Mouse (Mus musculus) c-Kit-positive CD71-positive TER-119-positive erythroid progenitor cells, embryonic 14.5 days (primary cell): ENCODE measurements around the gene Nol10.

ENCODE experiments used
- DNase-seq: peaks from one replicate; pipeline ENCODE4 v3.0.0-alpha.2; 2013; ENCODE audit warnings: low spot score

Gene Nol10

DNA sequence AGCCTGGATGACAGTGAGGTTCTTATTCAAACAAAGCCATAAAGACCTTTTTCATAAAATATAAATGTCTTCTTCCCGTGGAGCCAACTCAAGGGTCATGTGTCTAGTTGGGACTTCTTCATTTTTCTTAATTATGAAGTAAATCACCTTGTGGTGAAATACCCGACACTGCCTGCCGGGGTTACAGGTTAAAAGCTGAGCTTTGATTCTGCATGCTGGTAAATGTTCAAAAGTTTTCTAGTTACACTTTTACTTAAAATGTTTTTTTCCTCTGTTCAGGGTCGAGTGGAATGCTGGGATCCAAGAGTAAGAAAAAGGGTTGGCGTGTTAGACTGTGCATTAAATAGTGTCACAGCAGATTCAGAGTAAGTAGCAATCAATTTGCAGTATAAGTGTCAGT lies 14.1 kb downstream of the Nol10 start:
- DNase-seq = no peak

DNA sequence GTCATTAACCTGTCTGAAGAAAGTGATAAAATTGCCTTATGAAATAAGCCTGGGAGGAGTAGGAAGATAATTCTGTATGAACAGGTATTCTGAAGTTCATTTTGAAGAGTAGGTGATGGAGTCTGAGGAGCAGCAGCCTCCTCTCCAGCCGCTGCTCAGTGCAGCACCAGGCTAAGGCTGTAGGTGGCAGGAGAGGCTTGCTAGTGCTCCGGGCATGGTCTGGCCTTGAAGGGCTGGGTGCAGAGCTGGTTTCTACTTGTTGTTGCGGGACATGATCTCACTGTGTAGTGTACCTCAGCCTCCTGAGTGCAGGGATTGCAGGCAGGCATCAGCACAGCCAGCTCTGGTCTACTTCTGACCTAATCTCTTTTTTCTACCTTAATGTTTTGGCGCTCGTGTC lies 18.7 kb downstream of the Nol10 start:
- DNase-seq = no peak

DNA sequence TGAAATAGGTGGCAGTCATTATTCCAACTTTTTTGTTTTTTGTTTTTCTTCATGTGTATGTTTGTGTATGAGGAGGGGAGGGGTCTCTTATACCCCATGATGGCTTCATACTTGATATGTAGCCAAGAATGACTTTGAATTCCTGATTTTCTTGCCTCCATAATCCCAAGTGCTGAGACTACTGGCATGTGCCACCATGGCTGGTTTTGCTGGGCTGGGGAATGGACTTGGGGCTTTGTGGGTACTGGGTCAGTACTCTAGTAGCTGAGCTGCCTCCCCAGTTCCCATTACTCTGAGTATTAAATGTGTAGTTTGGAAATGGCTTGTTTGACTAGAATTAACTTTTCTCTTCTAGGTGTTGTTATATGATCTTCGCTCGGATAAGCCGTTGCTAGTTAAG lies 20.9 kb downstream of the Nol10 start:
- DNase-seq = no peak

DNA sequence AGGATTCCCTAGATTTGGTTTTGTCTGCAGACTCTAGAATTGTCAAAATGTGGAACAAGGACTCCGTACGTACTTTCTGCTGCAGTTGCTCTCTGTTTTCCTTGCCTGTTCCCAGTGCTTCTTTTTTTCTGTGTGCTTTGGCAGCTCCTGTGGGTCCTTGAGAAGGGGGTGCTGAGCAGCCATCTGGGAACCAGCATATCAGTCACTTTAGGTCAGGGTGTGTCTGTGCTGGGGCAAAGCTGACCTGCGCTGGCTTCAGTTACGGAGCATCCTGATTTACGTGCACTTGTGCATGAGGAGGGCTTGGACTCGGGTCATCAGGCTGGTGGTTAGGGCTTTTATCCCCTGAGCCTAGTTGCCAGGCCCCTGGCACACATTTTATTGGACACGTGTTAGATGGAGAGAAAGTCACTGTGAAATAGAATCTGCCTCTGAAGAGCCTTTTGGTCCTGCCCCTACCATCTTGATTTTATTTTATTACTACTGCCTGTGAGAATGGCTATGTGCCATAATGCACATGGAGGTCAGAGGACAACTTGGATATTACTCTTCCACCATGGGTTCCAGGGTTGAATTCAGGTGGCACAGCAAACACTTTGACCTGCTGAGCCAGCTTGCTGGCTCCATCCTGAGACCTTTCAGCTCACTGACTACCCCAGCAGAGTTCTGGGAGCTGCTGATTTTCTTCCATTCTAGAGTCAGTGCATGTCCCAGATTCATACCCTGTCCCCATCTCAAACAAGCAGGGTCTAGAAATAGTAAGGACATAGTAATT lies 21.5 kb downstream of the Nol10 start:
- no peak for DNase-seq

DNA sequence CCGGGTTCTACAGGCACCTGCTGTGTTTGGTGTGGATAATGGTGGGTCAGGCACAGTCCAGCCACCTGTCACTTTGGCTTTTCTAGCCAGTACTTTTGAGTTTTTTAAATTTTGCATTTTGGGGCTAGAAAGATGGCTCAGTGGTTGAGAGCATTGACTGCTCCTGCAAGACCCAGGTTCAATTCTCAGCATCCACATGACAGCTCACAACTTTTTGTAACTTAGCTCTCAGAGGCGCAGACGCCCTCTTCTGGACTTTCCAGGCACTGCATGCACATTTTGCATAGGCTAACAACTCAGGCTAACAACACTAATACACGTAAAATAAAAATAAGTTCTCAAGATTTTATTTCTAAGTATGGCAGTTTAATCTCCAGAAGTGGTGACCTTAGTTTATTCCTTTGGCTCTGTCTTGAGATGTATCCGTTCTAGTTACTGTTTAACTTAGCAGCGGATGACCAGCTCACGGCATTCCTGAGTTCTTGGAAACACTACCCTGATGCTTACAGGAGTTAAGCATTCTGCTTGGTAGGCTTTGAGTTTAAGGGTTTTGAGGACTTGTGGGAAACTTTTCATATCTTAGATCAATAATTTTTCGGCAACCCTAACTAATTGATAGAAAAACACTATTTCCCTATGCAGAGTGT lies 23.5 kb downstream of the Nol10 start:
- DNase-seq = peak; percentile 26

DNA sequence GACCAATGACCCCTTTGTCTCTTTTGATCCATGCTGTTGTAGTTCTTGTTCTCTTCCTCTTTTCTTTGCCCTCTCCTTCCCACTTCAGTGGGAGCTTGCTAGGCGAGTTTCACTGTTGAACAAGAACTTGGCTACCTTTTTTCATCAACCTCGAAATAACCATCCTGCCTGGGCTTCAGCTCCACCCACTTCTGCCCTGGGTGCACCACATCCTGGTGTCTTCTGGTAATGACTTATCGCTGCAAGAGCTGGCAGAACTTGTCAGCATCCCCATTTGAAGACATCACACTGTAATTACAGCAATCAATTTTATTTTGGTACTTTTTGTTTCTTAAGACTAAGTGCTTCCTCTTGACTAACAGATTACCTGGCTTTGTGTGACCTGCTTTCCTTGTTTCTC lies 24.4 kb downstream of the Nol10 start:
- DNase-seq = no peak

DNA sequence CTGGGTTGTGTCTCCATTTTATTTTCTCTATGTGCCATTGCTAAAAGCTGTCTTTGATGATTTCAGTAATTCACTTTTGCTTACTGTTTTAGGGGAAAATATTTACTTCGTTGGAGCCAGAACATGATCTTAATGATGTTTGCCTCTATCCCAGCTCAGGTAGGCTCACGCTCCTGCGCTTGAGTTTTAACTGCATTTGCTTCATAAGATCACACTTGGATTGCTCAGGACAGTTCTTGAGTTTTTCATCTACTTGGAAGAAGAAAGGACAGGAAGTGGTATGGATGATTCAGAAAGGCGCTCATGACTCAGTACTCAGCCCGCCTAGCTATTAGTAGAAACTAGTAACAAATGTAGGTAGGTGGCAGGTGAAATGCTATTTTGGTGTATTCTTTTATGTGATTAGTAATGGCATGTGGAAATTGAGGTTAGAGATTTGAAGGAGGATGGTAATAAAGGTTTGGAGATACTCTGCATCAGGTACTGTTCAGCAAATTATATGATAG lies 25.3 kb downstream of the Nol10 start:
- DNase-seq = no peak

DNA sequence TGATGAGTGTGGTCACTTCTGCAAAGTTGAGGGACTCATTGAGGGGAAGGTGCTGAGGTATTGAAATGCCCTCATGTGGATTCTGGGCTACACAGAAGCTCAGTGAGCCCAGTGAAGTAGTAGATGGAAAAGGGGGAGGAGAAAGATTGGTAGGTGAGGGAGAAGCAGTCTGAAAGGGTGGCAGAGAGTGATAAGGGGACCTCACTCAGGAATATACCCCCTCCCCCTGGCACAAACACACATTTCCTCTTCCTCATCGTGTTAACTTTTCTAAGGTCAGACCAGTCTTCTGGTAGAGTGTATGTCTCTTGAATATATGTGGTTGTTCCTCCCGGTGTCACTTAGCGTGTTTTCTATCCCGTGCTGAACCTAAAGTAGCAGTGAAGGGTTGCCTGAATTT lies 27.0 kb downstream of the Nol10 start:
- no peak for DNase-seq

DNA sequence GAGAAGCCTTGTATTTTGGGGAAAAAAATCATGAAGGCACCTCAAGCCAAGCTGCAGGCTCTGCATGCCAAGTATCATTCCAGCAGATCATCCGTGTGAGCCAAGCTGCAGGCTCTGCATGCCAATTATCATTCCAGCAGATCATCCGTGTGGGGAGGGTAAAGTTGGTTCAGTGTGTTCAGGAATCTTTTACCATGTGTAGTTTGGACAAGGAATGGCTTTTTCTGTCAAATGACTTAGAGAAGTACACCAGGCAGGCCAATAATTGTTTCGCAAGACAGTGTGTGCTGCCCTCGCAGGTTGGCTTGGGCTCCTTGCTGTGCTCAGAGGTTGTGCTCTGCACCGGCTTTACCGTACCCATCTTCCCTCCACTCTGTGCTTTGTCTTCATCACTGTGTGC lies 28.3 kb downstream of the Nol10 start:
- DNase-seq = no peak

DNA sequence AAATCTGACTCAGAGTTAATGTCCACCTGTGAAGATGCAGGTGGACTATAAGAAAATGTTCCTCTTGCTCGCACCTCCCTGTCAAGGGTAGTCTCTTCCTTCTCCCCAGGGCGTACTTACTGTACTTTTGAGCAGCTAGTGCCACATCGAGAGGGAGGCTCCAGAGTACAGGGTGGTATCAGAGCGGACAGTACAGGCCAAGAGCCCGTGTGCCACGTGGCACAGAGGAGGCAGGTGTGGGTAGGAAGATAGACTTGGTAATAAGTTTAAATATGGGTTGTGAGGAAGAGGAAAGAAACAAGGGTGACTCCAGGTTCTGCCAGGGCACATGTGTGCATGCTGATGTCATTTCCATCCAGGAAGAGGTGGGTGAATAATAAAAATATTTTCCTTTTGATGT lies 32.7 kb downstream of the Nol10 start:
- no peak for DNase-seq

DNA sequence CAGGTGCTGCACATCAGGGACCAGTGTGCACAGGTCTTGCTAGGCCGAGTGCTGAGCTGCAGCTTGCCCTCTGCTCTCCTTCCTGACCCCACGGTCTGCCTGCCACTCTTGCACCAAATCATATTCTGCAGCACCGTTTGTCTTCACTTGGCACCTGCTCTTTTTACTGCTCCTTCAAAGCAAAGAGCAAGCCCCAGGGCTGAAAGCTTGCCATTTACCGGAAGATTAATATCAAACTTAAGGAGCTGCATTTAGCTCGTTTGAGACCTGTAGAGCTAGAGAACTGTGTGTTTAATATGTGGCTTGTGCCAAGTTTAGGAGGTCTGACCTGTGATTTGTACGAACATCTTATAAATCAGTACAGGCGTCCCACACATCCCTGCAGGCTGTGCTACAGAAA lies 34.5 kb downstream of the Nol10 start:
- no peak for DNase-seq

DNA sequence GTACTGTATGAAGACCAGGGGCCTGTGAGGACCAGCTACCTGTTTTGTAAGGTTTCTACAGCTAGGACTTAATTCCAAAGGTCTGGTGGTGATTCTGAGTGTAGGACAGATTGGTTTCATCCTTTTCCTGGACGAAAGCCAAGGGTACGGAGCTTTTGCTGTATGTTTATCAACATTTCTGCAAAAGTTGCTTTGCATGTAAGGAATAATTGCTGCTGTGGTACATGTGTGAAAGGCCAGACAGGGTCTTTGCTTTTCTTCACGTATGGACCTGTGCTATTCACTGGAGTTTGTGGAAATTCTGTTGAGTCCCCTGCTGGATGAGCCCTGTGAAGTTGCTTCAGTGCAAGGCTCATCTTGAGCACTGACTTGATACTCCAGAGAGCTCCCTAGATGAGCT lies 38.6 kb downstream of the Nol10 start:
- no peak for DNase-seq

DNA sequence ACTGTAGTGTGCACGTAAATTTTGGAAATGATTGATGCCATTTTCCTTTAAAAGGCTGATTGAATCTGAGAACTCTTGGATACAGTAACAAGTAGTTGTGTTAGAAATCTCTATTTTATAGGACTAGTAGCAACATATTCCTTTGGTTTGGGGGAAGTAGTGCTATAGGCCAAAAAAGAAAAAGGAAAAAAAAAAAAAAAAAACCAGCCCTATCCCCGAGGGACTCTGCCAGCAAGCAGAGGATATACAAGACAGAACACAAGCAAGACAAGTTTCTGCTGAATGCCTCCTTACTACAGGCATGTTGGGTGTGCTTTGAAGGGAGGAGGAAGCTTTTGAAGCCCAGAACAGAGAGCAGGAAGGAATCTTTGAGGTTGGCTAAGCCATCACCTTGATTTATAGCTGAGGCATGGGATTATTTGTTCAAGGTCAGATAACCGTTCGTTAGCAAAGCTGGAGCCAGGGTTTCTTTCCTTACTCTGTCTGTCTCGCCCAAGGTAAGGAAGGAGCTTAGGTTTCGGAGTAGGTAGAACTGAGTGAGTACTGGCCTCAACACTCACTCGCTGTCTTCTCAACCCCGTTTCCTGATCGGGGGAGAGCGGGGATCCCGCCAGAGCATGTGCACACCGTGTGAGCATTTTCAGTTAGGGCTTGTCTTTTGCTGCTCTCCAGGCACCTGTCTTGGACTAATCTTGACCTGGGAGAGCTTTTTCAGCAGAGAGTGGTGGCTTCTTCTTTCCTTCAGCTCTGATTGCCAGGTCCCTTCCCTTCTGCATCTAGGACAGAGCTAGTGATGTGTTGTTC lies 39.3 kb downstream of the Nol10 start:
- DNase-seq = no peak

DNA sequence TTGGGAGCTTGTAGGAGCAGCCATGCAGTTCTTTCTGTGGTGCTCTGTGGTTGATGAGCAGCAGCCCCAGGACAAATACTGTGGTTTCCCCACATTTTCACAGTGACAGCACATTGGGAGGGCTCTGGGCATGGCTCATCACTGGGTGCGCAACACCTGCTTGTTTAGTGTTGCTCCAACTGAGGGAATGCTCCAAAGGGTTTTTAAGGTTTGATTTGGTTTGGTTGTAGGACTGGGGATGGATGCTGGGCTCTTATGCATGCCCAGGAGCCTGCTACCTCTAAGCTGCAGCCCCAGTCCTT lies 39.8 kb downstream of the Nol10 start:
- no peak for DNase-seq

DNA sequence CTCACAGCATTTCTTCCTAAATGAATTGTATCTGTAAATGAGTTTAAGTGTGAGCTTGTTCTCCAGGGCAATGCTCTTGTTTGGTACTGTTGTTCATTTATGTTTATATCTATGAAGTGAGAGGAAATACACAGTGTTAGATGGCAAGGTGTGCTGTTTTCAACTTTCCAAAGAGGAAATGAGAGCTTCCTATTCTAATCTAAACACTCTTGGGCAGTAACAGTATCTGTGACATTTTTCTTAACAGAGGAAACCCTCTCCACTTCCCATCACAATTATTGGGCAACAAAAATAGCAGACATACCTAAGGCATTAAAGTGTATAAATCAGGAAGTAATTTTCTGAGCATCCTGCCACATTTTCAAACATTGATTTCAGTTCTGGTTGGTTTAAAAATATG lies 41.8 kb downstream of the Nol10 start:
- DNase-seq = no peak

DNA sequence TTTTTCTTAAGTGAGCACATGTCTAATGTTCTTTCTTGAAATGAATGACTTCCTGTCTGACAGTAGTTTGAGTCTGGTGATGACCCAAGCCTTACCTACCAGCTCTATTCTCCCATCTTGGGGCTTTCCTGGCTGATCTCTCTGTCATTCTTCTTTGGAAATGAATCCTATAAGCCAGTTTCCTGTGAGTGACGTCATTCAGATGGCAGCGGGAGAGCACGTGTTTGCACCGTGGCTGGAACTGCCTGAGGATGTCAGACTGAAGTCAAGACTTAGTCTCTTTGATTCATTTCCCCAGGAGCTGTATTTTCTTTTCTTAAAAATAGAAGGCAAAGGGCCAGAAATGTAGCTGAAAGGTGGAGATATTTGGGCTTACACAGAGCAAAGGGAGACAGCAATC lies 42.3 kb downstream of the Nol10 start:
- no peak for DNase-seq

DNA sequence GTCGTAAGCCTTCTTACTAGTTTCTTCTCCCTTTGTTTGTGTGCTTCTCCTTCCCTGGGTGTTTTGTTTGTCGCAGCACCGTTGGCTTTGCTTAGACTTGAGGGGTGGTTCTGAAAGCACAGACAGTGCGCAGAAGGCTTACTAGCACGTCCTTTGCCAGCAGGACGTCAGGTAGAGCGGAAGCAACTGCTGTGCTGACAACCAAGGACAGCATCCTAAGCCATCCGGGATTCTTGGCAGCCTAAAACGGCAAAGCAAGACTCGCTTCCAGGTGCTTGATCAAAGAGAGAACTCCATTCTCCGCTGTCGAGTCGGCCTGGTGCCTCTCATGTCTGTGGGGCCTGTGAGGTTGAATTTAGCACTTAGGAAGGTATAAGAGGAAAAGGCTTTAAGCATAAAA lies 44.9 kb downstream of the Nol10 start:
- DNase-seq = no peak

DNA sequence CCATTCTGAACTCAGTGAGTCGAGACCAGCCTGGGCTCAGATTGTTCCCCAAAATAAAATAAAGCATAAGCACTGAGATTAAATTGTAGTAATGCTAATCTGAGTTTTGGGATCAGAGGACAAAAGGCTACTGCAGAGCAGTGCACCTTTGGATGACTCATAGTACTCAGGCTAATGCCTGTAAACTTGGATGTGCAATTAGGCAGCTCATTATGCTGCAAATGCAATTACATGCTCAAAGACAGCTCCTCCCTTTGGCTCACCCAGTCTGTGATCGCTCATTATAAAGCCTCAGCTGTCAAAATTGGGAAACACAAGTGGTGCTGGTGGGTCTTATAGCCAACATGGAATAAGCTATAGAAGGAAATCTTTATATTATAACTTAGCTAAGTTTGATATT lies 48.9 kb downstream of the Nol10 start:
- DNase-seq = no peak

DNA sequence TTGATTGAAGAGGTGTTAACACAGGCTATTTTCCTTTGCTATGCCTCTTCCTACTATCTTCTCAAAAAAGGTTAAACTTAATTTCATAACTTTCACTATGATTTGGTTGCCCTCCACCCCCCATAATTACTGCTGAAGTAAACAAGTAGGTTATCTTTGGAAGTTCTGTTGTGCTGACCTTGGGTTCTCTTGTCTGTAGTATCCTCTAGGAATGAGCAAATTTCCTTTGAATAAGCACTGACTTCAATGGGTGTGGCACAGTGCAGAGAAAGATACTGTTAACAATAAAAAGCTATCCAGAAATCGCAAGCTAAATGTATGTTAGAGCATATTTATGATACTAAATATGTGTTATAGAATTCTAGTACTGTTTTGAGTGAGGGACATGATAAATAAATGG lies 53.2 kb downstream of the Nol10 start:
- DNase-seq = no peak

DNA sequence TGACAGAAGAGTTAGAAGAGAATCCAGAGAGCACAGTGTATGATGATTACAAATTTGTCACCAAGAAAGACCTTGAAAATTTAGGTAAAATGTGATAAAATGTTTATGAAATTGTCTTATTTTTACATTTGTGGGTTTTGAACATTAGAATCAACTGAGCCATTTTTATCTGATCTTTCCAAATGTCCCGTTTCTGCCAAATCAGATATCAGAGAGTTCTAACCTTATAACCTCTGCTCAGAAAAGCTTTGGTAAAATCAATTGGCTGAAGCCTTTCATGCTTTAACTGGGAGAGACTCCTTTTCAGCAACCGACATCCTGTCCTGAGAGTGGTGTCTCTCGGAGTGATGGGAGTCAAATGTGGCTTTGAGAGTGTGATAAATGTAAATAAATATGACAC lies 53.9 kb downstream of the Nol10 start:
- DNase-seq = no peak

DNA sequence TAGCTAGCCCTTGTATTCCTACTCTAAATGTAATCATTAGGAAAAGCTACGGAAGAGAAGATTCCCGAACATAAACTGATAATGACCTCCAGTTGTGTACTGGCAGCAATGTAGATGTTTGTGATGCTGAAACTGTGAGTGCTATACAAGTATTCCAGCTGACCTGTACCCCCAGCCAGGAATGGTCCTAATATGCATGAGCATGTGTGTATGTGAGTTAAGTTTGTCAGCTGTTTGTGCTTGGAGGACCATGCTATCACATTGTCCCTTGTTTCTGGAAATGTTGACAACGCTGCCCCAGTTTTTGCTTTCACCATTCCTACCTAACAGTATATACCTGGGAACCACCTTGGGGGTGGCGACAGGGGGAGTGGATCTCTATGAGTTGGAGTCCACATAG lies 55.7 kb downstream of the Nol10 start:
- DNase-seq = no peak

DNA sequence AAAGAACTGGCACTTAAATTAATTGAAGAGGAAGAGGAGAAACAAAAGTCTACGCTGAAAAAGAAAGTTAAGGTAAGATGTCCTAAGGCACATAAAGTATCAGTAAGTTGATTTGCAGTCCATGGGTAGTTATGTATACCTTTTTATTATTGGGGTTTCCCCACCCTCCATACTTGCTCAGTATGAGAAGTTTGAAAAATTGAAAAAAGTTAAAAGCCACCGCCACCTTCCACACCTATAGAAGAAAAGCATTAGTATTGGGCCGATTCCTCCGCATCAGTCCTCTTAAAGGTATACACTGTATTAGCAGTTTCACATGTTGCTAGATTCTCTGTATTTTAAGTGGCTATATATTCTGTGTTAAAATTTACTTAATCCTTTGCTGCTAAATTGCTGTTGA lies 58.6 kb downstream of the Nol10 start:
- no peak for DNase-seq

DNA sequence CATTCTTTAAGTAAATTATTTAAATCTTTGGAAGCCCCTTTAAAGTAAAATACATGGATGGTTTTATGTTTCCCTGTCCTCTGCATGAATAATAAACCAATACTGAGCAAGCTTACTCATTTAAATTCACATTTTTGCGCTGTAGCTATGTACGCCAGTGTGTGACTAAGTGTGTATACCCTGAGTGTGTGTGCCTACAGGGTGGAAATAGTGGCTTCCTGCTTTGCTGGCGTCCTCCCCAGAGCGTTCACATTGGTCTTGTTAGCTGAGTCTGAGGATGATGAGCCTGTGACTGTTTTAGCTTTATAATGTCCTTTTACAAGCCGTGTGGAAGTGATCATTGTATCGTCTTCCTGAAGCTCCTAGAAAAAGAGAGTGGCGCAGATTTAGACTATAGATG lies 60.1 kb downstream of the Nol10 start:
- no peak for DNase-seq
